Mouse (Mus musculus) heart, postnatal 0 days (tissue): Measurements from ENCODE around the gene Zscan4c. TPM values are rescaled to one million over a fixed set of nuclear protein-coding genes. Genes with fewer than 3 reads are reported as not detected.
"Not testable (repeated sequence)": the region's sequence is repeated elsewhere in the genome, so short reads cannot be mapped to it uniquely, and the experiment has no call there.

Source experiments
- ATAC-seq: fragments of 200-750 bp; cut with Nextera tagmentation; 2 replicates; pipeline ENCODE4 v1.8.0; 2017; ENCODE audit warnings: low read depth, moderate number of reproducible peaks, moderate library complexity; ENCODE audit not compliant: insufficient read depth
- DNase-seq: peaks from one replicate; pipeline ENCODE4 v3.0.0-alpha.2; 2016; ENCODE audit warnings: low spot score
- H3K27ac ChIP-seq: fragments of 300-500 bp; sonication (generic); 2 replicates; pipeline ENCODE4 v1.5.1; 2014; ENCODE audit warnings: low read depth, mild to moderate bottlenecking
- H3K27me3 ChIP-seq: fragments of 300-500 bp; sonication (generic); 2 replicates; pipeline ENCODE4 v1.6.1; 2014; ENCODE audit warnings: low read length, mixed read lengths; ENCODE audit not compliant: control insufficient read depth, insufficient read depth
- H3K36me3 ChIP-seq: fragments of 300-500 bp; sonication (generic); replicated peaks from 2 replicates; pipeline ENCODE4 v1.6.1; 2014; ENCODE audit warnings: low read length, mixed read lengths; ENCODE audit not compliant: control insufficient read depth, insufficient read depth
- H3K4me1 ChIP-seq: fragments of 300-500 bp; sonication (generic); 2 replicates; pipeline ENCODE4 v1.6.1; 2014; ENCODE audit warnings: antibody characterized with exemption; ENCODE audit not compliant: control insufficient read depth, insufficient read depth
- H3K4me2 ChIP-seq: fragments of 300-500 bp; sonication (generic); 2 replicates; pipeline ENCODE4 v1.6.1; 2014; ENCODE audit warnings: low read depth, mild to moderate bottlenecking, low read length, moderate library complexity
- H3K4me3 ChIP-seq: fragments of 300-500 bp; sonication (generic); 2 replicates; pipeline ENCODE4 v1.5.1; 2014; ENCODE audit warnings: low read depth, low read length
- H3K9ac ChIP-seq: fragments of 300-500 bp; sonication (generic); replicated peaks from 2 replicates; pipeline ENCODE4 v1.6.1; 2014; ENCODE audit warnings: low read depth, low read length, mixed read lengths
- H3K9me3 ChIP-seq: fragments of 300-500 bp; sonication (generic); replicated peaks from 2 replicates; pipeline ENCODE4 v1.6.1; 2016; ENCODE audit warnings: low read length; ENCODE audit not compliant: control insufficient read depth
- WGBS: fragments of 180-500 bp; shearing (Covaris S2); extraction: QIAGEN DNeasy Blood & Tissue Kit; methylation state at CpG from one replicate; pipeline ENCODE4 v1.1.7; 2014; 5-methylcytosine and 5-hydroxymethylcytosine counted together
- microRNA-seq: library from miRNA; unstranded; fragments of <30 nt; microRNA quantifications from one replicate; pipeline ENCODE4, GENCODE M21; 2016
- polyA plus RNA-seq: library from polyadenylated mRNA; unstranded; fragments of >200 nt; fragmentation: Nextera tagmentation; extraction: Ambion mirVana; gene quantifications from 2 replicates; pipeline ENCODE4 v1.2.1, GENCODE M21; 2015
- total RNA-seq: library from RNA; depleted of rRNA; stranded (reverse); fragments of >200 nt; gene quantifications from 2 replicates; pipeline ENCODE4 v1.2.3, GENCODE M21; 2014; ENCODE audit warnings: low replicate concordance; rRNA removed

Gene Zscan4c
- total RNA-seq = not detected in 2 replicates
- polyA plus RNA-seq = not detected in 2 replicates

DNA sequence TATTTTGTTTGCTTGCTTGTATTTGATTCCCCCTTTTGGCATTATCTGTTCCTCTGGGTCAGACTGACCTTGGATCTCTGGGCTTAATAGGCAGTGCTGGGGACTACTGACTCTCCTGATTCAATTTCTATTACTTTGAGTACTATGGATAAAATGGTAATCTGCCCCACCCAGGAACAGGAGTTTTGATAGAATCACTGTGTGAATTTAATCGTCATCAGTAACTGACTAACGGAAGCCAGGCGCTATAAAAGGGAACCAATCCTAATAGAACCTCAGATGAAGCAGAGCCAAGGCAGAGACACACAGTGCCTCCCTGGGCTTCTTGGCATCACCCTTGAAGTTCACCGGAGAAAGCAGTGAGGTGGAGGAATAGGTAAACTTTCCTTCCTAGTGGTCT, at the start of gene Zscan4c:
Gene Zscan4c (plus strand): TSS at position 301 of the 400 bp plus-strand sequence.
- not testable (repeated sequence) for H3K36me3 ChIP-seq, DNase-seq, H3K9ac ChIP-seq, ATAC-seq, H3K4me2 ChIP-seq, H3K9me3 ChIP-seq, H3K27ac ChIP-seq, H3K27me3 ChIP-seq, H3K4me1 ChIP-seq, H3K4me3 ChIP-seq
- 79% methylated on average over 4 of the region's 4 CpGs for WGBS

Small RNAs within 50 kb of the gene (microRNA-seq; reads per million reads assigned to microRNA genes)
- not detected for gene Mir297-1

Other genes with a start within 250 kb of the Zscan4c start
- gene Zscan4b, start 100.7 kb upstream of the Zscan4c start, total RNA-seq = not detected in 2 replicates
- gene Zscan4b, start 100.7 kb upstream of the Zscan4c start, polyA plus RNA-seq = not detected in 2 replicates
- not detected in 2 replicates for gene Zscan4-ps1, start 63.9 kb downstream of the Zscan4c start, total RNA-seq
- gene Zscan4-ps1, start 63.9 kb downstream of the Zscan4c start, polyA plus RNA-seq = not detected in 2 replicates
- not detected in 2 replicates for gene Zscan4d, start 160.4 kb downstream of the Zscan4c start, total RNA-seq
- gene Zscan4d, start 160.4 kb downstream of the Zscan4c start, polyA plus RNA-seq = not detected in 2 replicates